Comparison of ENCODE assay signal across 8 mouse cellular contexts in genomic region chrX:12133836-12134431, GRCm38 (mm10). TPM values are rescaled to one million over a fixed set of nuclear protein-coding genes. Genes with fewer than 3 reads are reported as not detected.
DNase-seq lines count a peak whose midpoint lies in the region; ATAC-seq and TF ChIP-seq lines count a peak whose summit lies in the region.

No protein-coding gene starts in this region.

- peaks cover 93% of the 10 kb centered on the region for H3K27me3 ChIP-seq in limb, embryonic 13.5 days
- H3K27me3 ChIP-seq in splenic B cell, adult 2 months (ENCODE audit: control insufficient read depth, insufficient read depth, low read length, poor library complexity, severe bottlenecking) = no peaks in the 10 kb centered on the region

- H3K9ac ChIP-seq in limb, embryonic 13.5 days = peak overlapping the region; percentile 51; the same call in 1 of the 2 replicates

- no peak for TF ChIP-seq POLR2A in embryonic fibroblast, embryonic 13.5 days (IDR thresholded peaks at IDR 0.05; ENCODE audit: low read depth, low read length)

- peak overlapping the region; percentile 8 for H3K27ac ChIP-seq in embryonic fibroblast, embryonic 13.5 days (ENCODE audit: insufficient read depth, low read length)
- H3K27ac ChIP-seq in limb, embryonic 13.5 days = peak overlapping the region; percentile 73; the same call in 1 of the 2 replicates

- H3K36me3 ChIP-seq in limb, embryonic 13.5 days = no peaks in the 10 kb centered on the region
- no peaks in the 10 kb centered on the region for H3K36me3 ChIP-seq in splenic B cell, adult 2 months (ENCODE audit: control insufficient read depth, insufficient read depth, low read length, poor library complexity, severe bottlenecking)

- no peak for ATAC-seq in limb, embryonic 13.5 days (ENCODE audit: low FRiP score, low read depth)
- no peak for ATAC-seq in monocyte, adult 5-6 weeks (replicated peaks; ENCODE audit: insufficient number of reproducible peaks, low FRiP score, low TSS enrichment, poor library complexity, severe bottlenecking)
- ATAC-seq in frontal cortex, adult (ENCODE audit: low TSS enrichment) = no peak

- 6% methylated on average over 21 of the region's 21 CpGs for WGBS in limb, embryonic 13.5 days

- no peaks in the 10 kb centered on the region; the same call in 1 of the 2 replicates for H3K4me1 ChIP-seq in embryonic fibroblast, embryonic 13.5 days (ENCODE audit: control insufficient read depth, insufficient read depth, low read length)
- H3K4me1 ChIP-seq in limb, embryonic 13.5 days = peaks cover 71% of the 10 kb centered on the region

- DNase-seq in kidney, postnatal 4 days = peak; percentile 9 to 29
- DNase-seq in kidney, adult 11 months = no peak
- peak; percentile 29 for DNase-seq in splenic B cell, adult 2 months (ENCODE audit: low read depth, low spot score)
- no peak for DNase-seq in layer of hippocampus, postnatal 25 days (ENCODE audit: extremely low spot score in 1 of 2, low spot score in 1 of 2)

- 0 out of 2 replicates have a peak overlapping the region, but pooled peaks have one; percentile 3 for H3K4me3 ChIP-seq in embryonic fibroblast, embryonic 13.5 days (ENCODE audit: insufficient read depth, low read length)
- H3K4me3 ChIP-seq in limb, embryonic 13.5 days = peak overlapping the region; percentile 41

- no peak for TF ChIP-seq CTCF in embryonic fibroblast, embryonic 13.5 days (IDR thresholded peaks at IDR 0.05; ENCODE audit: borderline replicate concordance, insufficient read depth, low read length)

- H3K4me2 ChIP-seq in limb, embryonic 13.5 days (replicated peaks) = peak overlapping the region; percentile 80

- no peaks in the 10 kb centered on the region for H3K9me3 ChIP-seq in limb, embryonic 13.5 days

RNA-seq across cellular contexts. Expression of gene Bcor, which starts 26.2 kb away (rescaled TPM):
- polyA plus RNA-seq in embryonic fibroblast, embryonic 13.5 days (2011; ENCODE audit: insufficient read length, low read depth, missing spikeins) = 20.8 and 21.9 TPM in 2 replicates
- 16.8 and 17.8 TPM in 2 replicates for polyA plus RNA-seq in limb, embryonic 13.5 days (2015; fragmentation: Nextera tagmentation; extraction: Ambion mirVana)
- total RNA-seq in monocyte, adult 5-6 weeks (2017) = 26.0 to 43.7 TPM (median 27.1 TPM) in 3 replicates
- 10 to 100 TPM; 17.1 to 17.6 TPM for total RNA-seq in layer of hippocampus, postnatal 25 days (2021)

Comparison
In these comparisons a context has a peak if more than half of its experiments do, and no peak if none do; other contexts are left out.
1. DNase-seq: peak in kidney, postnatal 4 days (2 of 2) and splenic B cell, adult 2 months (single experiment); none in kidney, adult 11 months (single experiment) and layer of hippocampus, postnatal 25 days (0 of 2).